In genomic region chr3:135423608-135424212, GRCm38 (mm10) we compare ENCODE assay signal across 8 mouse cellular contexts. TPM values are rescaled to one million over a fixed set of nuclear protein-coding genes. Genes with fewer than 3 reads are reported as not detected.
DNase-seq lines count a peak whose midpoint lies in the region; ATAC-seq and TF ChIP-seq lines count a peak whose summit lies in the region.

Gene Cisd2 (minus strand): TSS chr3:135423925.

- TF ChIP-seq EP300 in MEL (IDR thresholded peaks at IDR 0.05; ENCODE audit: low read depth in 1 of 2, low read length in 2 of 2), result no peak

- peaks cover 6 to 15% of the 10 kb centered on the region in 2 experiments; a peak in 3 of 4 replicates for H3K4me1 ChIP-seq in MEL (ENCODE audit: control insufficient read depth in 1 of 2, insufficient read depth in 2 of 2, low read length in 2 of 2)
- peaks cover 26% of the 10 kb centered on the region for H3K4me1 ChIP-seq in midbrain, embryonic 15.5 days

- no peaks in the 10 kb centered on the region for H3K9me3 ChIP-seq in MEL (replicated peaks; ENCODE audit: insufficient read depth, low read length)
- no peaks in the 10 kb centered on the region for H3K9me3 ChIP-seq in midbrain, embryonic 15.5 days

- peak within 1 kb of the TSS; percentile 89 to 94 for H3K4me3 ChIP-seq in MEL (ENCODE audit: control insufficient read depth in 1 of 2, insufficient read depth in 1 of 2, low read depth in 2 of 2, low read length in 2 of 2)
- H3K4me3 ChIP-seq in midbrain, embryonic 15.5 days, result peak within 1 kb of the TSS; percentile 73

- DNase-seq in embryo, embryonic 10.5 days (ENCODE audit: low spot score), result peak; percentile 31
- no peak for DNase-seq in embryo, embryonic 11 days
- DNase-seq in MEL (ENCODE audit: low read depth, low spot score), result no peak
- no peak for DNase-seq in heart, postnatal 14 days
- no peak for DNase-seq in layer of hippocampus, postnatal 25 days (ENCODE audit: extremely low spot score in 1 of 2, low spot score in 1 of 2)
- no peak for DNase-seq in urinary bladder, postnatal 4 days (ENCODE audit: low spot score in 2 of 2)

- ATAC-seq in erythroblast, adult 5-6 weeks (replicated peaks; ENCODE audit: low FRiP score, poor library complexity, severe bottlenecking), result peak; percentile 9; the same call in 1 of the 2 replicates
- peak; percentile 34 for ATAC-seq in midbrain, embryonic 15.5 days (replicated peaks)

- peak within 1 kb of the TSS; percentile 95 for H3K27ac ChIP-seq in MEL (ENCODE audit: control insufficient read depth, low read depth, low read length)
- peak within 1 kb of the TSS; percentile 99 for H3K27ac ChIP-seq in midbrain, embryonic 15.5 days

- intact Hi-C loops in heart, postnatal 14 days (cut with DNase I), result loop anchor here (2.0 kb wide), 1 partner anchor 15 kb away; the partner anchor contains the start of gene Ube2d3

- peaks cover 43% of the 10 kb centered on the region for H3K79me2 ChIP-seq in MEL (ENCODE audit: control insufficient read depth, insufficient read depth, low read length, poor library complexity)

- TF ChIP-seq RAD21 in MEL (IDR thresholded peaks at IDR 0.05; ENCODE audit: low read depth, low read length), result no peak

- peaks cover 0 to 25% of the 10 kb centered on the region in 2 experiments; a peak in 3 of 4 replicates for H3K36me3 ChIP-seq in MEL (ENCODE audit: control insufficient read depth in 1 of 2, insufficient read depth in 2 of 2, low read length in 2 of 2)
- no peaks in the 10 kb centered on the region for H3K36me3 ChIP-seq in midbrain, embryonic 15.5 days (replicated peaks)

- TF ChIP-seq POLR2A in MEL (IDR thresholded peaks at IDR 0.05; ENCODE audit: control insufficient read depth in 1 of 2, insufficient read depth in 1 of 2, low read depth in 1 of 2, low read length in 2 of 2, poor library complexity in 1 of 2), result no peak

- H3K4me2 ChIP-seq in midbrain, embryonic 15.5 days, result peak within 1 kb of the TSS; percentile 77

- H3K9ac ChIP-seq in MEL (ENCODE audit: control insufficient read depth, low read depth, low read length, poor library complexity, severe bottlenecking), result peak within 1 kb of the TSS; percentile 93
- H3K9ac ChIP-seq in midbrain, embryonic 15.5 days, result peak within 1 kb of the TSS; percentile 78

- WGBS in midbrain, embryonic 15.5 days, result 2% methylated on average over 8 of the region's 8 CpGs

- no peaks in the 10 kb centered on the region for H3K27me3 ChIP-seq in MEL (ENCODE audit: control insufficient read depth in 1 of 2, insufficient read depth in 2 of 2, low read length in 2 of 2)
- no peaks in the 10 kb centered on the region for H3K27me3 ChIP-seq in midbrain, embryonic 15.5 days (replicated peaks)

- no peak for TF ChIP-seq CTCF in MEL (IDR thresholded peaks at IDR 0.05 in 2 of 3, conservative IDR thresholded peaks at IDR 0.05 in 1 of 3; ENCODE audit: control insufficient read depth in 1 of 3, insufficient read depth in 1 of 3, low read depth in 2 of 3, low read length in 3 of 3, poor library complexity in 1 of 3, severe bottlenecking in 1 of 3)

TF ChIP-seq in MEL, 35 proteins besides CTCF, POLR2A, EP300 and RAD21:
- peak; percentile 84 for TF ChIP-seq SIN3A (IDR thresholded peaks at IDR 0.05; ENCODE audit: low read length)
- TF ChIP-seq ZMIZ1 (IDR thresholded peaks at IDR 0.05; ENCODE audit: low read depth, low read length), result 0 out of 2 replicates have a peak, but pooled peaks have one; percentile 49
- 0 out of 2 replicates have a peak, but pooled peaks have one; percentile 7 for TF ChIP-seq GATA1 (IDR thresholded peaks at IDR 0.05; ENCODE audit: low read depth, low read length)
- no peak for TF ChIP-seq KAT2A (conservative IDR thresholded peaks at IDR 0.05; ENCODE audit: low read depth, low read length)
- 0 out of 2 replicates have a peak, but pooled peaks have one; percentile 23 for TF ChIP-seq E2F4 (IDR thresholded peaks at IDR 0.05; ENCODE audit: borderline replicate concordance, low read depth, low read length)
- no peak; the same call in 1 of the 2 replicates for TF ChIP-seq CHD2 (IDR thresholded peaks at IDR 0.05; ENCODE audit: low read length)
- no peak for TF ChIP-seq RCOR1 (IDR thresholded peaks at IDR 0.05; ENCODE audit: low read depth, low read length)
- TF ChIP-seq ELF1 (IDR thresholded peaks at IDR 0.05; ENCODE audit: low read depth, low read length), result peak; percentile 51; the same call in 1 of the 2 replicates
- peak; percentile 15; the same call in 1 of the 2 replicates for TF ChIP-seq NELFE (IDR thresholded peaks at IDR 0.05; ENCODE audit: low read depth, low read length)

RNA-seq across cellular contexts. Expression of gene Cisd2, which starts in this region (rescaled TPM):
- 23.9 and 24.8 TPM in 2 replicates for total RNA-seq in MEL (2012; rRNA removed)
- 10 to 100 TPM in 1 of 2 experiments, not detected in 1; 26.9 TPM for polyA plus RNA-seq in MEL (2012; ENCODE audit: insufficient read depth in 1 of 2, insufficient read length in 2 of 2, low read depth in 1 of 2, low replicate concordance in 2 of 2, missing spikeins in 1 of 2)
- total RNA-seq in erythroblast, adult 5-6 weeks (2015; ENCODE audit: low replicate concordance), result 20.1 and 21.1 TPM in 2 replicates
- 9.6 and 13.4 TPM in 2 replicates for total RNA-seq in erythroblast, adult 5-6 weeks (2017; ENCODE audit: low replicate concordance)
- 10 to 100 TPM; 43.0 to 45.7 TPM for total RNA-seq in heart, postnatal 14 days (2021)
- 10 to 100 TPM; 33.0 to 38.1 TPM for total RNA-seq in layer of hippocampus, postnatal 25 days (2021)
- 67.2 and 72.0 TPM in 2 replicates for polyA plus RNA-seq in midbrain, embryonic 15.5 days (2015; fragmentation: Nextera tagmentation; extraction: Ambion mirVana)
